Mouse (Mus musculus): Measurements from ENCODE around the gene Ubald2.

GRCm38 (mm10) chr11:116397517-116398347, 36.2 kb upstream of the Ubald2 start:
- TF ChIP-seq GATA1 (IDR thresholded peaks at IDR 0.05; ENCODE audit: low read length) (no peak), TAL1 (IDR thresholded peaks at IDR 0.05; ENCODE audit: low read length) (no peak)

Data from erythroblast, embryonic 14.5 days (primary cell).